Mouse (Mus musculus): ENCODE measurements around the gene Wfdc1.

DNA sequence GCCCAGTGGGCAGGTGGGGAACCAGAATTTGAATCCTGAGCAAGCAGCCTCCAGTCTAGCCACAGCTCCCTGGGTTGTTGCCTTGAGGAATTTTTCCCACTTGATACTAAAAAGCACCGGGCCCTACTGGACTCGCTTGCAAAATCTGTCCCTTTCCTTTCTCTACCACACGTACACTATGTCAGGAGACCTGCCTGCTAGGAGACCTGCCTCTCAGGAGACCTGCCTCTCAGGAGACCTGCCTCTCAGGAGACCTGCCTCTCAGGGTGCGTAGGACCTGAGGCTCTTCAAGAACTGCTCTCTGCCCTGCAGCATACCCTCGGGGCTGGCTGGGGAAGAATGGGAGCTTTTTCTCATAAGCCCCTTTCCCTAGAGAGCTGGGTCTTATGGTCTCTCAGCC lies 47.3 kb downstream of the Wfdc1 start:
- no peak for TF ChIP-seq CTCF (IDR thresholded peaks at IDR 0.05; ENCODE audit: borderline replicate concordance, control insufficient read depth, extremely low read depth, insufficient read depth, low read length, poor library complexity)
- TF ChIP-seq POLR2A (IDR thresholded peaks at IDR 0.05; ENCODE audit: control insufficient read depth, extremely low read depth, insufficient read depth, low read length, poor library complexity), result no peak

Data from thymus, adult 2 months (tissue).